Mouse (Mus musculus) forebrain, embryonic 14.5 days (tissue): ENCODE data around the gene Rel. TPM values are rescaled to one million over a fixed set of nuclear protein-coding genes. Genes with fewer than 3 reads are reported as not detected.

Experiments
- ATAC-seq: fragments of 200-750 bp; cut with Nextera tagmentation; 2 replicates; pipeline ENCODE4 v1.8.0; 2017; ENCODE audit warnings: mild to moderate bottlenecking, moderate library complexity
- DNase-seq: peaks from one replicate; pipeline ENCODE4 v3.0.0-alpha.2; 2015; ENCODE audit warnings: low spot score
- H3K27ac ChIP-seq: fragments of 300-500 bp; sonication (generic); 2 replicates; pipeline ENCODE4 v1.5.1; 2014; ENCODE audit warnings: low read depth, mild to moderate bottlenecking, control low read depth, low read length, moderate library complexity
- H3K27me3 ChIP-seq: fragments of 300-500 bp; sonication (generic); replicated peaks from 2 replicates; pipeline ENCODE4 v1.6.1; 2014; ENCODE audit warnings: low read length, control low read depth, mixed read lengths; ENCODE audit not compliant: control insufficient read depth, insufficient read depth
- H3K36me3 ChIP-seq: fragments of 300-500 bp; sonication (generic); 2 replicates; pipeline ENCODE4 v1.6.1; 2014; ENCODE audit warnings: low read length, control low read depth; ENCODE audit not compliant: control insufficient read depth, insufficient read depth
- H3K4me1 ChIP-seq: fragments of 300-500 bp; sonication (generic); 2 replicates; pipeline ENCODE4 v1.6.1; 2014; ENCODE audit warnings: antibody characterized with exemption, low read length, control low read depth; ENCODE audit not compliant: control insufficient read depth, insufficient read depth
- H3K4me2 ChIP-seq: fragments of 300-500 bp; sonication (generic); 2 replicates; pipeline ENCODE4 v1.6.1; 2014; ENCODE audit warnings: mild to moderate bottlenecking, control low read depth, low read length
- H3K4me3 ChIP-seq: fragments of 300-500 bp; sonication (generic); 2 replicates; pipeline ENCODE4 v1.5.1; 2014; ENCODE audit warnings: low read depth, low read length, control low read depth
- H3K9ac ChIP-seq: fragments of 300-500 bp; sonication (generic); 2 replicates; pipeline ENCODE4 v1.6.1; 2014; ENCODE audit warnings: mild to moderate bottlenecking, low read length, control low read depth, moderate library complexity
- H3K9me3 ChIP-seq: fragments of 300-500 bp; sonication (generic); replicated peaks from 2 replicates; pipeline ENCODE4 v1.6.1; 2016; ENCODE audit warnings: low read length, control low read depth, mixed read lengths; ENCODE audit not compliant: control insufficient read depth
- WGBS: fragments of 180-500 bp; shearing (Covaris S2); extraction: QIAGEN DNeasy Blood & Tissue Kit; methylation state at CpG from one replicate; pipeline ENCODE4 v1.1.7; 2014; 5-methylcytosine and 5-hydroxymethylcytosine counted together
- polyA plus RNA-seq: library from polyadenylated mRNA; unstranded; fragments of >200 nt; fragmentation: Nextera tagmentation; extraction: Ambion mirVana; gene quantifications from 2 replicates; pipeline ENCODE4 v1.2.1, GENCODE M21; 2014

Rel gene
- polyA plus RNA-seq, 1 experiment from 2014 or later, result 0.30 TPM

DNA sequence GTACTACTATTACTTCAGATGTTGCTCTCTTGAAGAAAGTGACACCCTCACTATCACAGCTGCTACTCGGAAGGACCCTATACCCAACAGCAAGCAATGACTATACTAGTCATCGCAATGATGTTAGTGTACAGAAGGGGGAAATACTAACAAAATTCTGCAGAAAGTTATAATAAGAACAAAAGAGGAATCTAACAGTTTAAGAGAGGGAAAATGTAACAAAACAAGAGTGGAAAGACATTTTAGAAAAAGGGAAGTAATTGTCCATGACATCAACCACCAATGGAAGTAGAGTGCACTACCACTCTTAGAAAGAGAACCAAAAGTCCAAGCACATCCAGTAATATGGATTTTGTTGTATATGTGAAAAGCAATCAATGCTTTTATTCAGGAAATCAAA lies 8.1 kb downstream of the Rel start:
- Histone ChIP-seq H3K4me1 (no peaks in the 10 kb centered on the region), H3K9ac (no peak overlapping the region), H3K9me3 (no peaks in the 10 kb centered on the region), H3K27me3 (no peaks in the 10 kb centered on the region), H3K4me2 (no peak overlapping the region), H3K27ac (no peak overlapping the region), H3K4me3 (no peak overlapping the region), H3K36me3 (no peaks in the 10 kb centered on the region)
- DNase-seq (no peak), ATAC-seq (no peak)
- 92% methylated on average over 2 of the region's 2 CpGs for WGBS

DNA sequence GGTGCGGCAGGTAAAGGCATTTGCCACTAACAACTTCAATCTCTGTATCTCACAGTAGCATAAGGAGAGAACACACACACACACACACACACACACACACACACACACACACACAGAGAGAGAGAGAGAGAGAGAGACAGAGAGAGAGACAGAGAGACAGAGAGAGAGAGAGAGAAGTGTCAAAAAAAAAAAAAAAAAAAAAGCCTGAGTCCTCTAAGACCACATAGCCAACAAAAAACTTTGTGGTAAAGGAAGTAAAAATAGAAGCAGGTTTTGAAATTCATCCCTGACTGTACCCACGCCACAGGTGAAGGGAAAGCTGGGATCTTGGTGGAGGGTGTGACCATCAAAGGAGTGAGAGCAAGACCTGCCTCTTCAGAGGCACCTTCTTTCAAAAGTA lies 12.6 kb downstream of the Rel start:
- no peak for DNase-seq
- ATAC-seq, result no peak
- WGBS, result 82% methylated on average over 2 of the region's 2 CpGs

DNA sequence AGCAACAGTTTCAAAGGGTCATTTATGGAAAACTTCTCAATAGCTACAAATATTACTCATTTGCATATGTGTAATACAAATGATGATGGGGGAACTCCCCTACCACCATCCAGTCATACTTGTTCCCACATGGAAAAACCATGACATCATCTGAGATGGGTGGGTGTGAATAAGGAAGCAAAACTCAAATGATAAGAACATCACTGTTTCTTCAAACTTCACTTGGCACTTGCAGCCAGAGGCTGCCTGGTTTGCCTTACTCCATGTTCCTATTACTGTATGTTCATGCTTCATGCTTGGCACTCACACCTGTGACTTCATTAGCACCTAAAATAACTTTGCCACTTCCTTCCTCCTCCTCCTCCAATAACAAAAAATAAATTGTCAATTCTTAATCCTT lies 16.4 kb downstream of the Rel start:
- DNase-seq (no peak), ATAC-seq (no peak)
- Histone ChIP-seq H3K4me2 (no peak overlapping the region), H3K36me3 (no peaks in the 10 kb centered on the region), H3K27ac (no peak overlapping the region), H3K4me1 (no peaks in the 10 kb centered on the region), H3K4me3 (no peak overlapping the region), H3K9me3 (no peaks in the 10 kb centered on the region), H3K9ac (no peak overlapping the region), H3K27me3 (no peaks in the 10 kb centered on the region)

More for the DNA sequence above, 12.6 kb downstream of the Rel start:
- no peak overlapping the region for H3K4me3 ChIP-seq
- no peak overlapping the region for H3K9ac ChIP-seq
- no peaks in the 10 kb centered on the region for H3K4me1 ChIP-seq
- H3K9me3 ChIP-seq, result no peaks in the 10 kb centered on the region
- H3K4me2 ChIP-seq, result no peak overlapping the region
- H3K27me3 ChIP-seq, result no peaks in the 10 kb centered on the region
- H3K36me3 ChIP-seq, result no peaks in the 10 kb centered on the region
- H3K27ac ChIP-seq, result no peak overlapping the region

DNA sequence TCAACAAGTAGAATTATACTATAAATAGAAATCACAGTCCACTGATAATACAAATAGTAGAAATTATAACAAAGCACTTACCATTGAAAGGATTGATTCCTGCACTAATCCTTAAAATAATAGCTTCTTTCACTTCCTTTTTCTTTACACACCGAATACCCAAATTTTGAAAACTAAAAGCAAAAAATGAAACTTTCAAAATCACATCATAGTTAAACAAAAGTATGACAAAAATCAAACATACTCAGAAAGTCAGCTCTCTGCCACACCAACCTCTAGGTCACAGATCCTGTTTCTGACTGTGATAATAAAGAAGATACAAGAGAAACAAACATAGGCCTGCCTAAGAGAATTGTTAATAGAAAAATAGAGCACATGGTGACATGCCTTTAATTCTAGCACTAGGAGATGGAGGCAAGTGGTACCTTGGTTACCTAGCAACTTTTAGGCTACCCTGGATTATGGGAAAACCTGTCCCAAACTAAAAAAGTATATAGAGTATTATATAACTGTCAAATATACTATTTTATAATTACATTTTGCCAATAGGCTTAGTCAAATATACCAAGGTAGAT lies 17.5 kb downstream of the Rel start:
- ATAC-seq, result no peak

DNA sequence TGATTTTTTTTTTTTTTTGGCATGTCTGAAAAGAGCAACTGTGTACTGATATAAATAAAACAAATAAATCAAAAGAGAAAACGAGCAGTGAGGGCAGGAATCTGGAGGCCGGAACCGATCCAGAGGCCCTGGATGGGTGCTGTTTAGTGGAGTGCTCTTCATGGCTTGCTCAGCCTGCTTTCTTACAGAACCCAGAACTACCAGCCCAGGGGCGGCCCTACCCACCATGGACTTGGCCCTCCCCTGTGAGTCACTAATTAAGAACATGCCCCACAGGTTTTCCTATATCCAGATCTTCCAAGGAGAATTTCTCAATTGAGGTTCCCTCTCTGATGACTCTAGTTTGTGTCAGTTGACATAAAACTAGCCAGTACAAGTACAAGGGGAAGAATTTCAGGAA lies 24.7 kb downstream of the Rel start:
- H3K4me2 ChIP-seq, result no peak overlapping the region
- H3K4me3 ChIP-seq, result no peak overlapping the region
- no peak overlapping the region for H3K9ac ChIP-seq
- no peak overlapping the region for H3K27ac ChIP-seq
- WGBS, result 80% methylated on average over 4 of the region's 4 CpGs
- H3K9me3 ChIP-seq, result no peaks in the 10 kb centered on the region
- H3K27me3 ChIP-seq, result no peaks in the 10 kb centered on the region
- ATAC-seq (no peak), DNase-seq (no peak)
- H3K4me1 ChIP-seq, result no peaks in the 10 kb centered on the region
- no peaks in the 10 kb centered on the region for H3K36me3 ChIP-seq

More for the DNA sequence above, 17.5 kb downstream of the Rel start:
- Histone ChIP-seq H3K27ac (no peak overlapping the region), H3K4me3 (no peak overlapping the region), H3K27me3 (no peaks in the 10 kb centered on the region), H3K4me2 (no peak overlapping the region), H3K4me1 (no peaks in the 10 kb centered on the region), H3K9me3 (no peaks in the 10 kb centered on the region), H3K9ac (no peak overlapping the region), H3K36me3 (no peaks in the 10 kb centered on the region)
- no peak for DNase-seq
- 81% methylated on average over 1 of the region's 1 CpGs for WGBS

DNA sequence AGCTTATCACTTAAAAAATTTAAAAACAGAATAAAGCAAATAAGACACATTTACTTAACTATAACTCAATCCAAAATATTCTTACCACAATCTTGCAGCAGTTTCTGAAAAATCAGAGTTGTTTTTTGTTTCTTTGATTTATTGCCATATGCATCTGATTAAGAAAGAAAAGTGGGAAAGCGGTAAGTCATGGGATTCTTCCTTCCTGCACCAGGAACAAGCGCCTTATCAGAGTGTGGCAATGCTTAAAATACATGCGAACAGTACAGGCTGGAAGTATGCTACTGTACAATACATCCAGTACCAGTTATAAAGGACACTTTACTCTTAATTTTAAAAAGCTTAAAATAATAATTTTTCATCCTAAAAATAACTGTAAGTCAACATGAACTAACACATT lies 26.4 kb downstream of the Rel start:
- no peak for ATAC-seq
- DNase-seq, result no peak
- H3K27ac ChIP-seq, result no peak overlapping the region
- no peak overlapping the region for H3K9ac ChIP-seq
- no peaks in the 10 kb centered on the region for H3K9me3 ChIP-seq
- 95% methylated on average over 3 of the region's 3 CpGs for WGBS
- H3K4me3 ChIP-seq, result no peak overlapping the region
- no peaks in the 10 kb centered on the region for H3K27me3 ChIP-seq
- H3K4me2 ChIP-seq, result no peak overlapping the region
- H3K4me1 ChIP-seq, result no peaks in the 10 kb centered on the region
- H3K36me3 ChIP-seq, result no peaks in the 10 kb centered on the region

DNA sequence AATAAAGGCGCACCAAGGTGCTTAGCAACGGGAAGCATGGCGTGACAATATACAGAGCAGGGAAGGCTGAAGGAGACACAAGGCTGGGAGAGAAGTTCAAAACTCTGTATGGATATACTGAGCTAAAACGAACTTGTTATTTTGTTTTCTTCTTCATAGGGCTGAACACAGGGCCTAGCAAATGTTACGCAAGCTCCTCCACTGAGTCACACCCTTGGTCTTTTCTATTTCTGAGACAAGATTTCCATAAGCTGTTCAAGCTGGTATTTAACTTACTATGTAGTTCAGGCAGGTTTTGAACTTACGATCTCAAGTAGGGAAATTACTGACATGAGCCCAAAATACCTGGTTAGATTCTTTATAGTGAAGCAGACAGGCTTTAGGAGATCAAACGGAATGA lies 29.4 kb downstream of the Rel start:
- H3K4me1 ChIP-seq, result no peaks in the 10 kb centered on the region
- no peak overlapping the region for H3K4me3 ChIP-seq
- H3K27me3 ChIP-seq, result no peaks in the 10 kb centered on the region
- DNase-seq, result no peak
- no peak overlapping the region for H3K4me2 ChIP-seq
- no peak for ATAC-seq
- H3K9me3 ChIP-seq, result no peaks in the 10 kb centered on the region
- no peak overlapping the region for H3K27ac ChIP-seq
- no peaks in the 10 kb centered on the region for H3K36me3 ChIP-seq
- no peak overlapping the region for H3K9ac ChIP-seq
- WGBS, result 91% methylated on average over 7 of the region's 7 CpGs

DNA sequence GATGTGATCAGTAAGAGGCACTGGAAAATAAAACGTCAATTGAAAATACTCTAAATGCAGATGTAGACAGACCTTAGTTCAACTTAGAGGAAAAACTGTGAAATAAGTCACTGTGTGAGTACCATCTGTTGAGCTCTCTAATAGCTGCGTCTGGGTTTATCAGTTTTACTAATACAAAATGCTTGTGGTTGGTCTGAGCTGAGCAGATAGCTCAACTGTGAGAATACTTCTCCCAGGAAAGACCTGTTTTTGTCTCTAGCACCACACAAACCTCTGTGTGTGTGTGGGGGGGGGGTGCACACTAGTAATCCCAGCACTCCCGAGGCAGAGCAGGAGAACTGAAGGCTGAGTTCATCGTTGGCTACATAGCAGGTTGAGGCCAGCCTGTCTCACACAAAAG lies 29.9 kb downstream of the Rel start:
- no peaks in the 10 kb centered on the region for H3K36me3 ChIP-seq
- WGBS, result 76% methylated on average over 4 of the region's 4 CpGs

DNA sequence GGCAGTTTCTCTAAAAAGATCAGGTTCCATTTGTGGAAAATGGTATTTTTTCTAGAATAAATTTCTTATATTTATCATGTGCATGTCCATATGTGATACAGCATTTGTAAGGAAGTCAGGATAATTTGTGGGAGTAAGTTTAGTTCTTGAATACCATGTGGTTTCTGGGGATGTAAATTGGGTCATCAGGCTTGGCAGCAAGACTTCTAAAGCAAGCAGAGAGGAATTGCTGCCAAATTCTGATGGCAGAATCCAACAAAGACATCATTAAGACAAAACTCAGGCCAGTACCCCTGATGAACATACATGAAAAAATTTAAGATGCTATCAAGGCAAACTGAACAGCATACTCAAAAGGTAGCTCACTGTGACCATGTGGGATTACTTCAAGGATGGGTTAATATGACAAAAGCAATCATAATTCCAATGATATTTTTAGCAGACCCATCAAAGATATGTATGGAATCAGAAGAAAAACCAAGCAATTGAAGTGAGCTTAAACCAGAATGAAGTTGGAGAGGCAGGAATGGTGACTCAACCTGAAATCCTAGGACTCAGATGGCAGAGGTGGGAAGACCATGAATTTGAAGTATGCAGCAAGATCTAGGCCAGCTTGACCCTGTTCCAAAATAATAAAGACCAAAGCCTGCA lies 34.8 kb downstream of the Rel start:
- Histone ChIP-seq H3K9me3 (no peaks in the 10 kb centered on the region), H3K4me3 (no peak overlapping the region), H3K4me2 (no peak overlapping the region), H3K27me3 (no peaks in the 10 kb centered on the region), H3K4me1 (no peaks in the 10 kb centered on the region), H3K9ac (no peak overlapping the region), H3K36me3 (peaks cover 22% of the 10 kb centered on the region), H3K27ac (no peak overlapping the region)
- no peak for ATAC-seq
- DNase-seq, result no peak

More for the DNA sequence above, 29.9 kb downstream of the Rel start:
- no peaks in the 10 kb centered on the region for H3K27me3 ChIP-seq
- no peak for ATAC-seq
- no peak overlapping the region for H3K4me2 ChIP-seq
- H3K9ac ChIP-seq, result no peak overlapping the region
- DNase-seq, result no peak
- H3K4me3 ChIP-seq, result no peak overlapping the region
- H3K4me1 ChIP-seq, result no peaks in the 10 kb centered on the region
- no peaks in the 10 kb centered on the region for H3K9me3 ChIP-seq
- no peak overlapping the region for H3K27ac ChIP-seq
